Mouse (Mus musculus) cortical plate, adult 2 months (tissue): ENCODE data around the gene Rbm33.

Source experiments
- CTCF ChIP-seq: fragments of 200-500 bp; IDR thresholded peaks from 2 replicates; pipeline ENCODE4 v1.5.1; 2011; ENCODE audit warnings: mild to moderate bottlenecking, control low read depth, low read length; ENCODE audit not compliant: insufficient read depth; ENCODE audit errors: extremely low read depth
- POLR2A ChIP-seq: fragments of 200-500 bp; IDR thresholded peaks from 2 replicates; pipeline ENCODE4 v1.6.1; 2011; ENCODE audit warnings: mild to moderate bottlenecking, low read length, control low read depth; ENCODE audit not compliant: insufficient read depth; ENCODE audit errors: extremely low read depth

DNA sequence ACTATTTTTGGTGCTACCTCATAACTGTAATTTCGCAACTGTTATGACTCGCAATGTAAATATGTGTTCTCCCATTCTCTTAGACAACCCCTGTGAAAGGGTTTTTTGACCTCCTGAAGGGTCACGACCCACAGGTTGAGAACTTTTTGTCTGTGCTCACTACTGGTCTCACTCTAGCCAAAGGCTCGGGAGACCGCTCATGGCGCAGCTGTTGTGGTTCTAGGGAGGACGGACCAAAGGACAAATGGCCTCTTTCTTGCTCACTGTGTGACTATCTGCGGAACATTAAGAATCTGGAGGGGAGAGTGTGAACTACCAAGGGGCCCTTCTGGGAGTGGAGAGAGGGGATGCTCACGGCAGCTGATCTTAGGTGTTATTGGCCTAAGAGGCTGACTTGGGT is 109.0 kb downstream of the Rbm33 start:
- TF ChIP-seq CTCF (no peak), POLR2A (no peak)
